Comparison of ENCODE assay signal across 8 mouse cellular contexts in the genomic region with DNA sequence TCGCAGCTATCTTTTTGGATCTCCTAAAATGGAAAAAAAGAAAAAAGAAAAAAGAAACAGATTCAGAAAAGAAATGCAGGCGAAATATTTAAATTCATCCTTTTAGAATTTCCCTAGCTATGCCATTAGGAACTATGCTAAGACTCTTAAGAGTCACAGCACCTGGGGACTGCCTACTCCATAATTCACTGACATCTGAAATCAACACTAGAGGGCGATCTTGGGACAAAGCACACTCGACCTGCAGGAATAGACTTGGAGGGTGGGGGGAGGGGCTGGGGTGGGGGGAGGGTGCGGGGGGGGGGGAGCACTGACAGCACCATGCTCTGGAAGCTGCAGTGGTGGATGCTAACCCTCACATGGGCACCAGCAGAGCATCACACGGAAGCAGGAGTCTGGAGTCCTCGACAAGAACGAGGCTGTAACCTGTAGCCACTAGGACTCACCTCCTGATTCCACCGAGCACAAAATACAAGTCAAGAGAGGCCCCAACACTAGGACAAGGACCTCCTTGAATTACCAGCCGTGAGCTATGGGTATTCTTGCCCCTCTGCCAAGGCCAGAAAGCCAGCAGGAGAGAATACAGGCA. TPM values are rescaled to one million over a fixed set of nuclear protein-coding genes. Genes with fewer than 3 reads are reported as not detected.
DNase-seq lines count a peak whose midpoint lies in the region; ATAC-seq and TF ChIP-seq lines count a peak whose summit lies in the region.
"Had no signal": no experiment of that assay in that cellular context is flagged by ENCODE, and none has a peak within 500 bp of the region (broad histone marks: within the 10 kb centered on the region; RNA-seq: fewer than 3 reads in every experiment).

No protein-coding gene starts in this region.

- no peaks in the 10 kb centered on the region for H3K9me3 ChIP-seq in MEL (replicated peaks; ENCODE audit: insufficient read depth, low read length)

- 0 out of 2 replicates have a peak, but pooled peaks have one; percentile 55 for ATAC-seq in megakaryocyte, adult 5-6 weeks (ENCODE audit: poor library complexity, severe bottlenecking)

- H3K9ac ChIP-seq in MEL (ENCODE audit: control insufficient read depth, low read depth, low read length, poor library complexity, severe bottlenecking) = no peak overlapping the region

- H3K27me3 ChIP-seq in MEL (ENCODE audit: control insufficient read depth in 1 of 2, insufficient read depth in 2 of 2, low read length in 2 of 2) = no peaks in the 10 kb centered on the region; a peak in 1 of 4 replicates

- TF ChIP-seq POLR2A in MEL (IDR thresholded peaks at IDR 0.05; ENCODE audit: control insufficient read depth in 1 of 2, insufficient read depth in 1 of 2, low read depth in 1 of 2, low read length in 2 of 2, poor library complexity in 1 of 2) = no peak

- H3K79me2 ChIP-seq in MEL (ENCODE audit: control insufficient read depth, insufficient read depth, low read length, poor library complexity) = no peaks in the 10 kb centered on the region

- TF ChIP-seq EP300 in MEL (IDR thresholded peaks at IDR 0.05; ENCODE audit: low read depth in 1 of 2, low read length in 2 of 2) = no peak

- no peaks in the 10 kb centered on the region for H3K36me3 ChIP-seq in MEL (ENCODE audit: control insufficient read depth in 1 of 2, insufficient read depth in 2 of 2, low read length in 2 of 2)

- no peak overlapping the region for H3K4me3 ChIP-seq in layer of hippocampus, adult 2 months
- H3K4me3 ChIP-seq in MEL (ENCODE audit: control insufficient read depth in 1 of 2, insufficient read depth in 1 of 2, low read depth in 2 of 2, low read length in 2 of 2) = no peak overlapping the region

- no peak overlapping the region for H3K27ac ChIP-seq in layer of hippocampus, adult 2 months
- no peak overlapping the region for H3K27ac ChIP-seq in MEL (ENCODE audit: control insufficient read depth, low read depth, low read length)

- peak; percentile 11 for TF ChIP-seq RAD21 in MEL (IDR thresholded peaks at IDR 0.05; ENCODE audit: low read depth, low read length)

- no peaks in the 10 kb centered on the region for H3K4me1 ChIP-seq in MEL (ENCODE audit: control insufficient read depth in 1 of 2, insufficient read depth in 2 of 2, low read length in 2 of 2)

- TF ChIP-seq CTCF in layer of hippocampus, adult 2 months (conservative IDR thresholded peaks at IDR 0.05) = peak; percentile 64
- TF ChIP-seq CTCF in MEL (IDR thresholded peaks at IDR 0.05 in 2 of 3, conservative IDR thresholded peaks at IDR 0.05 in 1 of 3; ENCODE audit: control insufficient read depth in 1 of 3, insufficient read depth in 1 of 3, low read depth in 2 of 3, low read length in 3 of 3, poor library complexity in 1 of 3, severe bottlenecking in 1 of 3) = peak in 2 of 3 experiments; percentile 22 to 45; a peak in 3 of 6 replicates

- no peak for DNase-seq in layer of hippocampus, adult 2 months (ENCODE audit: low spot score in 2 of 2)
- DNase-seq in layer of hippocampus, adult 9-10 months (ENCODE audit: low spot score) = no peak
- peak; percentile 20 for DNase-seq in MEL (ENCODE audit: low read depth, low spot score)
- DNase-seq in c-Kit-positive CD71-negative TER-119-negative erythroid progenitor cells, embryonic 14.5 days (ENCODE audit: low read depth) = peak; percentile 23
- no peak for DNase-seq in spleen, postnatal 36 days (ENCODE audit: low spot score in 2 of 2)
- no peak for DNase-seq in c-Kit-positive CD71-positive TER-119-positive erythroid progenitor cells, embryonic 14.5 days (ENCODE audit: low spot score)
- DNase-seq: cerebellum, adult 2 months had no signal

TF ChIP-seq in MEL, 35 proteins besides CTCF, POLR2A, EP300 and RAD21:
- TF ChIP-seq POLR2AphosphoS2 (IDR thresholded peaks at IDR 0.05; ENCODE audit: low read length) (no peak), SMC3 (IDR thresholded peaks at IDR 0.05; ENCODE audit: low read depth, low read length) (peak; percentile 36)

RNA-seq across cellular contexts. Expression of a gene that starts 49.0 kb away (rescaled TPM):
- under 1 TPM in 1 of 2 experiments, not detected in 1; 0.31 TPM for total RNA-seq in layer of hippocampus, adult 2 months (2021)
- total RNA-seq in MEL (2012; rRNA removed) = under 0.01 TPM in 1 of 2 replicates, not detected in the other
- not detected for polyA plus RNA-seq in MEL (2012; ENCODE audit: insufficient read depth in 1 of 2, insufficient read length in 2 of 2, low read depth in 1 of 2, low replicate concordance in 2 of 2, missing spikeins in 1 of 2)
- total RNA-seq in megakaryocyte, adult 5-6 weeks (2015) = 1.6 and 3.5 TPM in 2 replicates
- 2.4 TPM in 2 replicates for total RNA-seq in megakaryocyte, adult 5-6 weeks (2017)

Comparison
In these comparisons a context has a peak if more than half of its experiments do, and no peak if none do; other contexts are left out.
1. DNase-seq: peak in MEL (single experiment) and c-Kit-positive CD71-negative TER-119-negative erythroid progenitor cells, embryonic 14.5 days (single experiment); none in layer of hippocampus, adult 2 months (0 of 2), layer of hippocampus, adult 9-10 months (single experiment), spleen, postnatal 36 days (0 of 2) and c-Kit-positive CD71-positive TER-119-positive erythroid progenitor cells, embryonic 14.5 days (single experiment).